Mouse (Mus musculus): ENCODE results near the gene Mcf2.

DNA sequence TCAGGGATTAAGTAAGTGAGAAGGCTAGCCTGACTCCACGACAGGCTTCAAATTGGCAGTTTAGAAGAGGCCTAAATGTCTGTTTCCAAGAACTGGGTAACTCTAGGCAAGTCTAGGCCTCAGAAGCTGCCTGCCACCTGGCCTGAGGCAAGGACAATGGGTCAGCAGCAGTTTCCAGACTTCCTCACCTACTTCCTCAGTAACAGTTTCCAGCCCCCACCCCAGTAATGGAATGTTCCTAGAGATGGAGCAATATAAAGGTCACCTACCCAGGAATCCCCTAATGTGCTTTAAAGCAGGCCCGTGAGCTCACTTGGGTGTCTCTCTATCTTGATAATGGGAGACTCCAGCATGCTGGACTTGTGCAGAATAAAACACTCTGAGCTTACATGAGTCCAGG lies 10.1 kb downstream of the Mcf2 start:
- TF ChIP-seq POLR2A (IDR thresholded peaks at IDR 0.05; ENCODE audit: borderline replicate concordance, extremely low read depth, low read depth, low read length) (no peak), CTCF (IDR thresholded peaks at IDR 0.05; ENCODE audit: insufficient read depth, low read length) (no peak)

Measured in lung, adult 2 months (tissue).